Mouse (Mus musculus): ENCODE data around the gene Med13. TPM values are rescaled to one million over a fixed set of nuclear protein-coding genes. Genes with fewer than 3 reads are reported as not detected.

The Med13 gene
- polyA plus RNA-seq, 2 experiments = 3.7 to 5.0 TPM

DNA sequence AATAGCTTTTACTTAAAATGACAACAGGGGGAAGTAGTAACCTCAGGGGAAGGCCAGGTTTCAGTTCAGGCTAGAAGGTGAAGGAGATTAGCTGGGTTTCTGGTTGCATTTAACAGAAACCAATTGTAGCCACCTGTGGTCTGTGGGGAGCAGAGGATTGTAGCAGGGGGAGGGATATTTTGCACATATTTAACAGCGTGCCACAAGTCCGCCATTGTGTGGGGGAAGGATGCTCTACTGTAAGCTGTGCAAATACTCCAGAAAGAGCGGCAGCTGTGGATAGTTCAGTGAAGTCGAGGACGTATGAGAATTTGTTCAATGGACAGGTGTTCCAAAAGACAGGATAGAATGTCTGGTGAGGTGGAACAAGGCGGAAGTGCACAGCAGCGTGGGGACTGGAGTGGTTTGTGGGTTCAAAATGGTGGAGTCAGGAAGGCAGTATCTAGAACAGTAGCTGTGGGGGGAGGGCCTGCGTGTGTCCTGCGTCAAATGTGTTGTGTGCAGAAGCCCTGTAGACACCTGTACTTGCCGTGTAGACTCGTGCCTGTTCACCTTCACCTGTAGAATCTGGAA lies 28.4 kb upstream of the Med13 start:
- no peak for TF ChIP-seq EP300 (IDR thresholded peaks at IDR 0.05; ENCODE audit: low read depth)
- TF ChIP-seq CTCF (IDR thresholded peaks at IDR 0.05; ENCODE audit: low read depth) = no peak
- WGBS (ENCODE audit: insufficient replicate concordance) = 63% methylated on average over 11 of the region's 11 CpGs

DNA sequence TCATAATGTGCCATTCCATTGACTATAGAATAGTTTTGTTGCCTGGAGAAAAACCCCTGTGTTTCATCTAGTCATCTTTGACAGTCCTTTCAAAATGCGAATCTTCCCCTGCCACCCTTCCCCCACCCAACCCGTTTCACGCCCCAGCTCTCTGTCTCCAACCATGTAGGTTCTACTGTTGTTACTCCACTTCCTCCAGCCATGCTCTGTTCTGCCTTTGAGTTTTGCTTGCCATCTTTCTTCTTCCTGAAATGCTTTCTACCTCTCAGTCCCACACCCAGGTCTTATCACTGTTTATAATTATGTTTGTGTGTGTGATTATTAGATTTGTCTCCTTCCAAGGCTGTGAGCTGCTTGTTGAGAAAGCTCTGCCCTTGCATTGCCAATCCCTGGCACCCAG lies 26.7 kb upstream of the Med13 start:
- no peaks in the 10 kb centered on the region for H3K36me3 ChIP-seq (replicated peaks; ENCODE audit: control insufficient read depth, insufficient read depth, low read depth)
- ATAC-seq (ENCODE audit: insufficient read depth) (no peak), DNase-seq (ENCODE audit: low read depth in 3 of 3, low spot score in 3 of 3) (no peak)
- no peak overlapping the region for H3K4me2 ChIP-seq (ENCODE audit: low read depth)
- H3K4me3 ChIP-seq (ENCODE audit: insufficient read depth in 1 of 2, low read depth in 2 of 2, low read length in 2 of 2) = no peak overlapping the region
- no peaks in the 10 kb centered on the region for H3K27me3 ChIP-seq (ENCODE audit: control insufficient read depth, insufficient read depth, low read length)
- WGBS (ENCODE audit: insufficient replicate concordance) = 46% methylated on average over 3 of the region's 3 CpGs
- H3K9me3 ChIP-seq (ENCODE audit: control insufficient read depth, low read length) = no peaks in the 10 kb centered on the region
- no peak for TF ChIP-seq CTCF (IDR thresholded peaks at IDR 0.05; ENCODE audit: low read depth)
- TF ChIP-seq EP300 (IDR thresholded peaks at IDR 0.05; ENCODE audit: low read depth) = no peak
- no peak overlapping the region for H3K27ac ChIP-seq
- H3K4me1 ChIP-seq (replicated peaks; ENCODE audit: control insufficient read depth in 2 of 2, insufficient read depth in 2 of 2, low read length in 1 of 2) = peaks cover 4 to 33% of the 10 kb centered on the region in 2 experiments; a peak in 3 of 4 replicates
- H3K9ac ChIP-seq (replicated peaks) = no peak overlapping the region

More for the DNA sequence above, 28.4 kb upstream of the Med13 start:
- H3K4me2 ChIP-seq (ENCODE audit: low read depth) = no peak overlapping the region
- no peaks in the 10 kb centered on the region for H3K36me3 ChIP-seq (replicated peaks; ENCODE audit: control insufficient read depth, insufficient read depth, low read depth)
- no peak for DNase-seq (ENCODE audit: low read depth in 3 of 3, low spot score in 3 of 3)
- H3K4me1 ChIP-seq (replicated peaks; ENCODE audit: control insufficient read depth in 2 of 2, insufficient read depth in 2 of 2, low read length in 1 of 2) = peaks cover 4 to 32% of the 10 kb centered on the region in 2 experiments; a peak in 3 of 4 replicates
- H3K9ac ChIP-seq (replicated peaks) = no peak overlapping the region
- H3K9me3 ChIP-seq (ENCODE audit: control insufficient read depth, low read length) = no peaks in the 10 kb centered on the region
- no peak overlapping the region for H3K27ac ChIP-seq
- H3K27me3 ChIP-seq (ENCODE audit: control insufficient read depth, insufficient read depth, low read length) = no peaks in the 10 kb centered on the region
- no peak for ATAC-seq (ENCODE audit: insufficient read depth)
- no peak overlapping the region for H3K4me3 ChIP-seq (ENCODE audit: insufficient read depth in 1 of 2, low read depth in 2 of 2, low read length in 2 of 2)

DNA sequence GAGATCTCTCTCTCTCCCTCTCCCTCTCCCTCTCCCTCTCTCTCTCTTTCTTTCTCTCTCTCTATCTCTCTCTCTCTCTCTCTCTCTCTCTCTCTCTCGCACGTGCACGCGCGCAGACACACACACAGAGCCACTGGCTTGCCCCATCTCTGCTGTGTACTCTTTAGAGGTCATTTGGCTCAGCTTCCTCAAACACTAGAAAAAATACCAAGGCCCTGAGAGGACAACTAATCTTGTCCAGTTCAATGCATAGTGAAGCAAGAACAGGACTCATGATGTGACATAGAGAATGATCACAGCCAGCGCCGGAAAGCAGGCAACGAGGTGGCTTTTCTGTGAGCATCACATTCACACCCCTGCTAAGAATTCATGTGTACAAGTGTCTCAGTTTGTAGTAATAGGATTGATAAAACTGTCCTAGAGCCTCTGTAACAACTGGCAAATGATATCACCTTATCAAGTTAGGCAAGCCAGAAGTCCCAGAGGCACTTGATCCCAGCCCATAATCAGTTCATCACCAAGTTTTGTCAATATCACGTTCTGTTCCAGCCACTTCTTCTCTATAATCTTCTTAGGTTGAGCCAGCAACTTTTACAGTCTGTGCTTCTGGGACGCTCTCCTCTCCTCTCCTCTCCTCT lies 25.2 kb upstream of the Med13 start:
- H3K27me3 ChIP-seq (ENCODE audit: control insufficient read depth, insufficient read depth, low read length) = no peaks in the 10 kb centered on the region
- 60% methylated on average over 10 of the region's 10 CpGs for WGBS (ENCODE audit: insufficient replicate concordance)
- H3K9me3 ChIP-seq (ENCODE audit: control insufficient read depth, low read length) = no peaks in the 10 kb centered on the region
- no peaks in the 10 kb centered on the region for H3K36me3 ChIP-seq (replicated peaks; ENCODE audit: control insufficient read depth, insufficient read depth, low read depth)
- H3K4me3 ChIP-seq (ENCODE audit: insufficient read depth in 1 of 2, low read depth in 2 of 2, low read length in 2 of 2) = no peak overlapping the region
- ATAC-seq (ENCODE audit: insufficient read depth) (peak; percentile 75; the same call in 1 of the 2 replicates), DNase-seq (ENCODE audit: low read depth in 3 of 3, low spot score in 3 of 3) (peak; percentile 17 to 23 (median 22))
- TF ChIP-seq CTCF (IDR thresholded peaks at IDR 0.05; ENCODE audit: low read depth) = no peak
- peak; percentile 66 for TF ChIP-seq EP300 (IDR thresholded peaks at IDR 0.05; ENCODE audit: low read depth)
- no peak overlapping the region for H3K4me2 ChIP-seq (ENCODE audit: low read depth)
- H3K9ac ChIP-seq (replicated peaks) = no peak overlapping the region
- no peak overlapping the region for H3K27ac ChIP-seq
- peaks cover 4 to 33% of the 10 kb centered on the region in 2 experiments; a peak in 3 of 4 replicates for H3K4me1 ChIP-seq (replicated peaks; ENCODE audit: control insufficient read depth in 2 of 2, insufficient read depth in 2 of 2, low read length in 1 of 2)

DNA sequence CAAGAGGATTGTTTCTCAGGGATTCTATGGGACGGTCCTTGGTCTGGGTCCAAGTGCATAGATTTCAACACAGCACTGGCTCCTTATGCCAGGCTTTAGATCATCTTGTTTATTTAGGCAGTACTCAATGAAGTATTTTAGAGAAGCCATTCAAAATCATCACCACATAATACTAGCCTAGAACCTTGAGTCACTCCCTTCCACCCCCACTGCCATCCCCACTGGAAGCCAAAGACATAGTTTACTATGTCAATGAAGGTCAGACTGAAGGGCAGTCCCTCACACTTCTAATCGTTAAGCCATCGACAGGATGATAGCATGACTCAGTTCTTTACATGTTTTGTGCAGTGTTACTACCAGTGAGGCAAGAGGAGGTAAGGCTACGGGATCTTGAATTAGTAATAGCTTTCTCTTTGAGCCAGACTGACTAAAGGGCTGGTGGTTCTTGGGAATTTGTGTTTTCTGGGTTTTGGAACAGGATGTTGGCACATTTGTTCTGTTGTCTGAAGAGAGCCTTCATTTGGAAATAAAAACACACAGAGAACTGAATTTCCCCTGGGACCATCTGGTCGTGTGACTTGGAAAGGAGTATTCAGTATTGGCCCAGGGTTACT lies 24.2 kb upstream of the Med13 start:
- no peak for ATAC-seq (ENCODE audit: insufficient read depth)
- Histone ChIP-seq H3K4me3 (ENCODE audit: insufficient read depth in 1 of 2, low read depth in 2 of 2, low read length in 2 of 2) (no peak overlapping the region), H3K27me3 (ENCODE audit: control insufficient read depth, insufficient read depth, low read length) (no peaks in the 10 kb centered on the region), H3K4me1 (replicated peaks; ENCODE audit: control insufficient read depth in 2 of 2, insufficient read depth in 2 of 2, low read length in 1 of 2) (peaks cover 4 to 33% of the 10 kb centered on the region in 2 experiments; a peak in 3 of 4 replicates), H3K4me2 (ENCODE audit: low read depth) (no peak overlapping the region), H3K9me3 (ENCODE audit: control insufficient read depth, low read length) (no peaks in the 10 kb centered on the region), H3K36me3 (replicated peaks; ENCODE audit: control insufficient read depth, insufficient read depth, low read depth) (no peaks in the 10 kb centered on the region), H3K9ac (replicated peaks) (no peak overlapping the region), H3K27ac (no peak overlapping the region)
- TF ChIP-seq CTCF (IDR thresholded peaks at IDR 0.05; ENCODE audit: low read depth) (no peak), EP300 (IDR thresholded peaks at IDR 0.05; ENCODE audit: low read depth) (no peak)
- 52% methylated on average over 5 of the region's 5 CpGs for WGBS (ENCODE audit: insufficient replicate concordance)
- no peak for DNase-seq (ENCODE audit: low read depth in 3 of 3, low spot score in 3 of 3)
